Mouse (Mus musculus) 416B (cell line): Measurements from ENCODE around the gene Zmym1.
A peak's percentile ranks its signal among the peaks of the same experiment; 100 is the strongest.
"Not testable (repeated sequence)": the region's sequence is repeated elsewhere in the genome, so short reads cannot be mapped to it uniquely, and the experiment has no call there.

ENCODE experiments used
- DNase-seq: peaks from one replicate; pipeline ENCODE4 v3.0.0; 2011; ENCODE audit warnings: low read depth

The Zmym1 gene

GRCm38 (mm10) chr4:127027228-127028190 lies 33.4 kb downstream of the Zmym1 start:
- DNase-seq = peak; percentile 63

DNA sequence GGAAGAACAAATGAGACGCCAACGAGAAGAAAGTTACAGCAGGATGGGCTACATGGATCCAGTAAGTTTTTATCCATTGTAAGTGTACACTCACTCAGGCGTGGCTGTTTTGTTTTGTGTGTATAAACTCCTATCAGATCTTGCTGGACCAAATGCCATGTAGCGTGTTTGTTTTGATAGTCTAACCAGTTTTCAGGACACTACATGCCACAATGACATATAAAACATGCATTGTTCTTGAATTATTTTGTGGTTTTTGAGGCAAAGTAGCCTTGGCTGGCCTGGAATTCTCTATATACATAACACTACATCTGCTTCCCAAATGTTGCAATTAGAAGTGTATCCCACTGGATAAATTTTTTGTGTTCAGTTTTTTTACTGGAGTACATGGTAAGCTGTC lies 34.1 kb downstream of the Zmym1 start:
- no peak for DNase-seq

- no peak for DNase-seq
These were observed 36.7 kb downstream of the Zmym1 start for GRCm38 (mm10) chr4:127024240-127024639.

DNA sequence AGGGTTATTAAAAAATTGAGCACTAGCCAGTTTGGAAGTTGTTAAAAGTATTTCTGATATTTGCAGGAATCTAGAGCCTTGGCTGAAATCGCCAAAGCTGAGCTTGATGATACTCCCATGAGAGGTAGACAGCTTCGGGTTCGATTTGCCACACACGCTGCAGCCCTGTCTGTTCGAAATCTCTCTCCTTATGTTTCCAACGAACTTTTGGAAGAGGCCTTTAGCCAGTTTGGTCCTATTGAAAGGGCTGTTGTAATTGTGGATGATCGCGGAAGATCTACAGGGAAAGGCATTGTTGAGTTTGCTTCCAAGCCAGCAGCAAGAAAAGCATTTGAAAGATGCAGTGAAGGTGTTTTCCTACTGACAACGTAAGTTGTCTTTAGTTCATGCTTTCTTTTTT lies 37.8 kb downstream of the Zmym1 start:
- DNase-seq = no peak

GRCm38 (mm10) chr4:127021989-127022626 lies 38.8 kb downstream of the Zmym1 start:
- peak; percentile 92 for DNase-seq

GRCm38 (mm10) chr4:127021151-127021945 lies 39.6 kb downstream of the Zmym1 start, which contains the start of gene Sfpq:
Gene Sfpq, plus strand, starts transcription at chr4:127021324.
- peak; percentile 100 for DNase-seq

DNA sequence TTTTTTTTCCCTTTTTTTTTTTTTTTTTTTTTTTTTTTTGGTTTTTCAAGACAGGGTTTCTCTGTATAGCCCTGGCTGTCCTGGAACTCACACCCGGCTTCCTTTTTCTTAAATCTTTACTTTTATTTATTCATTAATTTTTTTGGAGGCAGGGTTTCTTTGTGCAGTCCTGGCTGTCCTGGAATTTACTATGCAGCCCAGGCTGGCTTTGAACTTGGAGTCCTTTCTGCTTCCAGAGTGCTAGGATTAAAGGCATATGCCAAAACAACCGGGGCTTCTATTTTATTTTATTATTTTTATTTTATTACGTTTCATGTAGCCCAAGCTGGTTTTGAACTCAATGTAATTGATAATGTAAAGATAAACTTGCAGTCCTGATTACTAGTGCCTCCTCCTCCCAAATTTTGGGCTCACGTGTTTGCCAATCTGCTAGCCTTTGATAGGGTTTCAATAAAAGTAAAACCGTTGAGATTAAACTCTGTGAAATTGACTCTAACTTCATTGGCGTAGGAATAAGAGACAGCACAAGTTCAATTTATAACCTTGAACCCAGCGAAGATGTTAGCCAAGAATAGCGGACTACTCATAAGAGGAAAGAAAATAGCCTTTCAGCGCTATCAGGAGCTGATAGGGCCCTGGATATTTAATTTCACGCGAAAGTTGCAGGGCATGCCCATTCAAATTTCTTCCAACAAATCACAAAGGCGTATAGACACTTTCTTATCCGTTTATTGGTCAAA lies 40.4 kb downstream of the Zmym1 start:
- DNase-seq = no peak

DNA sequence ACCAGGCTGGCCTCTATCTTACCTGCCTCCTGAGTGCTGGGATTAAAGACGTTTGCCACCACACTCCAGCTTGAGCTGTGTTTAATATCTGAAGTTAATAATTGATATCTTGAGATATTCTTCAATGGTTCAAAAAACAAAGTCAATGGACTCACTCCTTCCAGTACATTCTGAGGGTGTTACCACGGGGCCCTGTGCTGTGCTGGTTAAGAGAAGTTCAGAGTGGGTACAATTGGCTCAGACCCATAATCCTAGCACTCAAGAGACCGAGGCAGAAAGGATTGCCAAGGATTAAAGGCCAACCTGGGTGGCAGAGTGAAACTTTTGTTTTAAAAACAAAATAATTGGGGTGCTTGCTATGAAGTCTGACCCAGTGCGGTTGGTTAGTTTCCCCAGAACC lies 44.6 kb downstream of the Zmym1 start:
- no peak for DNase-seq

GRCm38 (mm10) chr4:127015294-127015993 lies 45.5 kb downstream of the Zmym1 start:
- DNase-seq = peak; percentile 89

- DNase-seq = no peak
These were observed 55.6 kb downstream of the Zmym1 start for GRCm38 (mm10) chr4:127005113-127005936.

DNA sequence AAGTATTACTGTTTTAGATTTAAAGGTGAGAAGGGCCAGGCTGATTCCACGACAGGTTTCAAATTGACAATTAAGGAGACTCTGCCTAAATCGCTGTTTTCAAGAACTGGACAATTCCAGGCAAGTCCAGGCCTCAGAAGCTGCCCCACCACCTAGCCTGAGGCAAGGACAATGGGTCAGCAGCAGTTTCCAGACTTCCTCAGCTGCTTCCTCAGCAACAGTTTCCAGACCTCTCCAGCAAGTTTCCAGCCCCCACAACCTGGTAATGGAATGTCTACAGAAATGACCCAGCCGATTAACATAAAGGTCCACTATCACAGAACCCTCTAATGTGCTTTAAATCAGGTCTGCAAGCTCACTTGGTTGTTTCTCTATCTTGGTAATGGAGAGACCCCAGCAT lies 56.6 kb downstream of the Zmym1 start:
- no peak for DNase-seq

GRCm38 (mm10) chr4:127000601-127001105 lies 60.3 kb downstream of the Zmym1 start:
- no peak for DNase-seq

DNA sequence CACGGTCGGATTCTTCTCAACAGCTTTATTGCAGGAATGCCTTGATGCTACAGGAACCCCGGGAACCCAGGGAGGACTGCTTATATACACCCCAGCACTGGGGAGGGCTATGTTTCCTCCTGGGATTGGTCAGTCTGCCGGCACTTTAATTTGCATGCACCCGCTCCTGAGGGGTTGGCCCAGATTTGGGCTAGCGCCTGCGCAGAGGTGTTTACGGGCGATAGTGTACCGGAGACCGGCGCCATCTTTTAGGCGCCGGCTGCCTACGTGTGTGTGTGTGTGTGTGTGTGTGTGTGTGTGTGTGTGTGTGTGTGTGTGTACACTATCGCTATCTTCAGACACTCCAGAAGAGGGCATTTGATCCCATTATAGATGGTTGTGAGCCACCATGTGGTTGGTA lies 61.6 kb downstream of the Zmym1 start:
- DNase-seq = not testable (repeated sequence)
